Mouse (Mus musculus) midbrain, postnatal 0 days (tissue): Measurements from ENCODE around the gene Tnfrsf8. TPM values are rescaled to one million over a fixed set of nuclear protein-coding genes. Genes with fewer than 3 reads are reported as not detected.

ENCODE experiments used
- ATAC-seq: fragments of 200-750 bp; cut with Nextera tagmentation; 2 replicates; pipeline ENCODE4 v1.8.0; 2017; ENCODE audit warnings: moderate number of reproducible peaks, mild to moderate bottlenecking, moderate TSS enrichment, moderate library complexity; ENCODE audit not compliant: low FRiP score
- DNase-seq: peaks from one replicate; pipeline ENCODE4 v3.0.0-alpha.2; 2015; ENCODE audit warnings: low spot score
- H3K27ac ChIP-seq: fragments of 300-500 bp; sonication (generic); 2 replicates; pipeline ENCODE4 v1.5.1; 2014; ENCODE audit warnings: low read depth, mild to moderate bottlenecking, low read length, mixed read lengths
- H3K27me3 ChIP-seq: fragments of 300-500 bp; sonication (generic); 2 replicates; pipeline ENCODE4 v1.6.1; 2014; ENCODE audit warnings: low read length, control low read depth, mixed read lengths; ENCODE audit not compliant: insufficient read depth
- H3K36me3 ChIP-seq: fragments of 300-500 bp; sonication (generic); 2 replicates; pipeline ENCODE4 v1.6.1; 2014; ENCODE audit warnings: low read length, control low read depth, mixed read lengths; ENCODE audit not compliant: insufficient read depth
- H3K4me1 ChIP-seq: fragments of 300-500 bp; sonication (generic); 2 replicates; pipeline ENCODE4 v1.6.1; 2014; ENCODE audit warnings: mild to moderate bottlenecking, control low read depth, antibody characterized with exemption, low read length, mixed read lengths; ENCODE audit not compliant: insufficient read depth
- H3K4me2 ChIP-seq: fragments of 300-500 bp; sonication (generic); 2 replicates; pipeline ENCODE4 v1.6.1; 2014; ENCODE audit warnings: low read depth, mild to moderate bottlenecking, low read length, mixed read lengths; ENCODE audit not compliant: poor library complexity, severe bottlenecking
- H3K4me3 ChIP-seq: fragments of 300-500 bp; sonication (generic); 2 replicates; pipeline ENCODE4 v1.5.1; 2014; ENCODE audit warnings: low read depth, mild to moderate bottlenecking, low read length, moderate library complexity
- H3K9ac ChIP-seq: fragments of 300-500 bp; sonication (generic); replicated peaks from 2 replicates; pipeline ENCODE4 v1.6.1; 2014; ENCODE audit warnings: mild to moderate bottlenecking, low read length, moderate library complexity, mixed read lengths; ENCODE audit not compliant: poor library complexity, severe bottlenecking
- H3K9me3 ChIP-seq: fragments of 300-500 bp; sonication (generic); 2 replicates; pipeline ENCODE4 v1.6.1; 2016; ENCODE audit warnings: low read length, control low read depth
- CTCF ChIP-seq: IDR thresholded peaks from 2 replicates; pipeline ENCODE4 v1.5.1; 2016; ENCODE audit warnings: antibody characterized with exemption, mild to moderate bottlenecking
- WGBS: fragments of 180-500 bp; shearing (Covaris S2); extraction: QIAGEN DNeasy Blood & Tissue Kit; methylation state at CpG from one replicate; pipeline ENCODE4 v1.1.7; 2014; 5-methylcytosine and 5-hydroxymethylcytosine counted together
- polyA plus RNA-seq: library from polyadenylated mRNA; unstranded; fragments of >200 nt; fragmentation: Nextera tagmentation; extraction: Ambion mirVana; gene quantifications from 2 replicates; pipeline ENCODE4 v1.2.1, GENCODE M21; 2015
- total RNA-seq: library from RNA; depleted of rRNA; stranded (reverse); fragments of >200 nt; gene quantifications from 2 replicates; pipeline ENCODE4 v1.2.3, GENCODE M21; 2014

The Tnfrsf8 gene
- total and polyA plus RNA-seq, 2 experiments from 2014 or later, result 3.0 to 3.3 TPM

DNA sequence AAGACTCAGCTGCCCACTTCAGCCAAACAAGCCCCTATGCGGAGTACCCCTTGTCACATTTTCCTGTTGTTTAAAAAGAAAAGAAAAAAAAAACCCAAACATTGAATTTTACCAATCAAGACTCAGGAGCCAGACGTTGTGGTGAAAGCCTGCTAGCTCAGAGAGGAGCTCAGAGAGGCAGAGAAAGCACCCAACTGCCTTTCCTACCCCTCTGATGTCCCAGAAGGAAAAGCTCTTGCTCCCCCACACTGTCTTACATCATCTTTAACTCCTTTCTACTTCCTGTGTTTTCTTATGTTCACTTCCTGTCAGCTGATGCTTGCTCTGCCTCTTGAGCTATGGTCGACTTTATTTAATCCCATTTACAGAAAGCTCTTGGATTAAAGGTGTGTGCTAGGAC, 8.7 kb upstream of the Tnfrsf8 start:
- no peaks in the 10 kb centered on the region for H3K36me3 ChIP-seq
- DNase-seq (no peak), ATAC-seq (no peak)
- H3K4me1 ChIP-seq, result no peaks in the 10 kb centered on the region
- 72% methylated on average over 3 of the region's 3 CpGs for WGBS
- no peak overlapping the region for H3K4me3 ChIP-seq
- no peak overlapping the region for H3K4me2 ChIP-seq
- no peak for TF ChIP-seq CTCF
- no peaks in the 10 kb centered on the region for H3K27me3 ChIP-seq
- no peak overlapping the region for H3K9ac ChIP-seq
- no peak overlapping the region for H3K27ac ChIP-seq
- H3K9me3 ChIP-seq, result no peaks in the 10 kb centered on the region

DNA sequence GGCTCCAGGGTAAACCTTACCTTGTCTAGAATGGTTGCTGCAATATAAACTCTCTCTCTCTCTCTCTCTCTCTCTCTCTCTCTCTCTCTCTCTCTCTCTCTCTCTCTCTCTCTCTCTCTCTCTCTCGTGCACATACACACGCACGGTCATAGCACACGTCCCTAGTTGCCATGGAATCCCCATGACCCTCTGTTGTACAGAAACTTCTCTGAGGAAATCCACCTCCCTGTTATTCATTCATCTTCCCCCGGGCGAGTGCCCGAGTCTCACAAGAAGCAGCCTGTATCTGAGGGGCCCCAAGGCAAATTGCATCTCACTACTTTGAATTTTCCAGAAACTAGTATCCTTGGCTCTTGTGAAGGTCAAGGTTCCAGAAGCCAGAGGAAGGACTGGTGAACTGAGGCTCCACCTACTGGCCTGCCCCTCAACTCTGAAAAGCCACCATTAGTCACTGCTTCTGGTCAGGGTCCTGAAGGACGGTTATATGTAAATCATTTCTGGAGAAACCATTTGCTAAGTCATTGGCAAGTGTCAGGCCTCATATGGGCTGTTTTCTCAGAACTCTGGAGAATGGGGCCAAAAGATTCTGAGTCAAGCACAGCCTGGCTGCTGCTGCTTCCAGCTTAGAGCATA, 8.1 kb upstream of the Tnfrsf8 start:
- Histone ChIP-seq H3K4me3 (no peak overlapping the region), H3K9ac (no peak overlapping the region), H3K27ac (no peak overlapping the region), H3K4me1 (no peaks in the 10 kb centered on the region), H3K27me3 (no peaks in the 10 kb centered on the region), H3K4me2 (no peak overlapping the region), H3K36me3 (no peaks in the 10 kb centered on the region), H3K9me3 (no peaks in the 10 kb centered on the region)
- DNase-seq (no peak), ATAC-seq (no peak)
- no peak for TF ChIP-seq CTCF
- WGBS, result 84% methylated on average over 8 of the region's 8 CpGs

DNA sequence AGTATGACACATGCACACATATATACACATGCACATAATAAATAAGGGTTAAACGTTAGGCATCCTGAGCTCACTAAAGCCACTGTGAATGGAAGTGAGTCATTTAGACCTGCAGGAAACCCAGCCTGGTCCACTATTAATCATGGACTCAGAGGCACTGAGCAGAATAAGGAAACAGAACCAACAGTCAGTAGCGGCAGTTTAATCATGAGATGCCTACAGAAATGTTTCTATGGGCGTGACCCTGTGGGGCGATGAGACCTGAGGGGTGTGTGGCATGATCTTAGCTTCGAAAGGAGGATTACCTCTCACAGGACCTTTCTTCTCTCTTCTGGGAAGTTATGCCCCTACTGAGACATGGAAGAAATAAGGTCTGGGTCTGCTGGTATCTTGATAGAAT, 7.2 kb upstream of the Tnfrsf8 start:
- H3K27me3 ChIP-seq, result no peaks in the 10 kb centered on the region
- no peak overlapping the region for H3K4me2 ChIP-seq
- 93% methylated on average over 5 of the region's 5 CpGs for WGBS
- no peak for ATAC-seq
- no peak for TF ChIP-seq CTCF
- no peaks in the 10 kb centered on the region for H3K36me3 ChIP-seq
- H3K27ac ChIP-seq, result no peak overlapping the region
- H3K9me3 ChIP-seq, result no peaks in the 10 kb centered on the region
- no peak for DNase-seq
- H3K4me3 ChIP-seq, result no peak overlapping the region
- H3K9ac ChIP-seq, result no peak overlapping the region
- no peaks in the 10 kb centered on the region for H3K4me1 ChIP-seq

DNA sequence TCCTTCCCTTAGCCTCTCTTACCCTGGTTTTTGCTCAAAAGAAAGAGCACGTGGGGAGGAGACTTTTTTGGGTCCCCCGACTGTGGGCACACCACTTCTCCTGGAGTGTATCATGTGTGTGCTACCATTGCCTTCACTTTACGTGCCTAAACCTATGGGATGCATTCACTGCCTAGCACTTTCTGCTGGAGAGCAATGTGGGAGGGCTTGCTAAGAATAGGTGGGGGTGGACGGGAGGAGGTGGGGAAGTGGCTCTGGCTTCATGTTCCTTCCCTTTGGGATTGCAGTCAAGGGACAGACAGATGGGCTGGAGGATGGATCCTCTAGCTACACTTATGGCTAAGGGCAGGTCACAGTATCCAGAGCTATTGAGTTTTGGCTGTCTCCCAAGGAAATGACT, 5.7 kb upstream of the Tnfrsf8 start:
- Histone ChIP-seq H3K9ac (no peak overlapping the region), H3K4me3 (no peak overlapping the region), H3K27ac (no peak overlapping the region), H3K27me3 (no peaks in the 10 kb centered on the region), H3K4me1 (no peaks in the 10 kb centered on the region), H3K4me2 (no peak overlapping the region), H3K36me3 (no peaks in the 10 kb centered on the region), H3K9me3 (no peaks in the 10 kb centered on the region)
- ATAC-seq (no peak), DNase-seq (no peak)
- TF ChIP-seq CTCF, result no peak
- WGBS, result 78% methylated on average over 4 of the region's 4 CpGs

DNA sequence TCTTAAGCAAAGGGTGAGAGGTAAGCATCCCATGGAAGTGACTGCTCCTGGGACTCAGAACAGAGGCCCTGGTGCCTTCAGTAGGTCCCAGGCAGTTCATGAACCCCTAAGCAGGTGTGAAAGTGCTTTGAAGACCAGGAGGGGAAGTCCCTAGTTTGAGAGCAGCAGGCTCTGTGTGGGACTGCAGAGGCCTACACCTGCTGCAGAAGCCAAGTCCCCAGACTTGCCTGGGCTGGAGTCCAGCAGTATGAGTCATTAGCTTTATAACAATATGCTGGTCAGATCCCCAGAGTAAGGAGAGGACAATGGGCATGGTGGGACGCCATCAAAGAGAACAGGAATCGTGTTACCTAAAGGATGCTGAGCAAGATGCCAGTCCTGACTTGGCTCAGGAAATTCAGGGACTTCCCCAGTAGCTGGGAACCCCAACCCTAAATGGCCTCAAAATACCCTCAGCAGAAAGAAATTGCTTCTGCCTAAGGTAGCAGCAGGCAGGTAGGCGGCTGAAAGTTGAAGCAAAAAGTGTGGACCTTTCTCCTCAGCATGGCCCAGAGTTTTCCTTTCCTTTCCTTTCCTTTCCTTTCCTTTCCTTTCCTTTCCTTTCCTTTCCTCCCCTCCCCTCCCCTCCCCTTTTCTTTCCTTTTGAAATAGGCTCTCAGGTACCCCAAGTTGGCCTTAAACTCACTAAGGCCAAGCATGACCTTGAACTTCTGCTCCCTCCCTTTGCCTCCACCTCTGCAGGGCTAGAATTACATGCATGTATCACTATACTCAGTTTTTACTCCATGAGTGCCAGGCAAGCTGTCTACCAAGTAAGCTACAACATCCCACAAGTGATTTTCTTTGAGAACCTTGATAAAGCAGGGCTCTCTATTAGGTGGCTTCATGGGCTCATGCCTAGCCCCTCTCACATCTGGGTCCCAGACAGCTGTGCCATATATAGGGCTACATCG, 4.6 kb upstream of the Tnfrsf8 start:
- H3K4me3 ChIP-seq, result no peak overlapping the region
- H3K27ac ChIP-seq, result no peak overlapping the region
- 73% methylated on average over 4 of the region's 4 CpGs for WGBS
- H3K9ac ChIP-seq, result no peak overlapping the region
- H3K4me1 ChIP-seq, result no peaks in the 10 kb centered on the region
- no peak for DNase-seq
- no peak for ATAC-seq
- no peaks in the 10 kb centered on the region for H3K36me3 ChIP-seq
- TF ChIP-seq CTCF, result no peak
- no peaks in the 10 kb centered on the region for H3K9me3 ChIP-seq
- peaks cover 4% of the 10 kb centered on the region; the same call in 1 of the 2 replicates for H3K27me3 ChIP-seq
- no peak overlapping the region for H3K4me2 ChIP-seq

DNA sequence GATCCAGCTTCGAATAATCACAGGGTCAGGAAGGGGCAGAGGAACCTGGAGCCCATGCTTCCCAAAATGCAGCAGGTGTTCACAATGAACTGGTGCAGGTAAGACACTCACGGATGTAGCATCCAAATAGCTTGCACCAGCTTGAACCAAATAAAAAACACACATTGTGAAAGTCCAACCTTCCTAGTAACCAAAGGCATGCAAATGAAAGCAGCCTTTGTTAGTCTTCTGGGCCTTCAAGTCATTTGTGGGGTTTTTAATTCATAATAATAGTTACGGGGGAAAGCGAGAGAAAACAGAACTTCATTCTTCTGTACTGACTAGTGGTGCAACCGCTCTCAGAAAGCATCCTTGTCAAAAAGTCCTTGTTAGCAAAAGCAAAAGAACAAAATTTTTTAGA, 1.7 kb upstream of the Tnfrsf8 start:
- Histone ChIP-seq H3K36me3 (no peaks in the 10 kb centered on the region), H3K9me3 (no peaks in the 10 kb centered on the region), H3K4me1 (no peaks in the 10 kb centered on the region), H3K9ac (no peak overlapping the region), H3K27ac (no peak overlapping the region), H3K4me2 (no peak overlapping the region), H3K4me3 (no peak overlapping the region), H3K27me3 (peaks cover 4% of the 10 kb centered on the region; the same call in 1 of the 2 replicates)
- no peak for ATAC-seq
- WGBS, result 82% methylated on average over 5 of the region's 5 CpGs
- no peak for TF ChIP-seq CTCF
- DNase-seq, result no peak
